Mouse (Mus musculus): ENCODE results near the gene Parvb. TPM values are rescaled to one million over a fixed set of nuclear protein-coding genes. Genes with fewer than 3 reads are reported as not detected.

Gene Parvb
- total and polyA plus RNA-seq, 3 experiments, result 0.04 to 2.3 TPM; not detected in 1

- Histone ChIP-seq H3K4me3 (replicated peaks in 1 of 3; ENCODE audit: low read depth in 2 of 3, low read length in 2 of 3, poor library complexity in 1 of 3) (no peak overlapping the region), H3K27ac (ENCODE audit: insufficient read depth, low read depth) (no peak overlapping the region), H3K27me3 (replicated peaks) (no peaks in the 10 kb centered on the region), H3K9ac (ENCODE audit: insufficient read depth, low read depth) (no peak overlapping the region), H3K79me2 (replicated peaks; ENCODE audit: control insufficient read depth, extremely low read depth, insufficient read depth, poor library complexity, severe bottlenecking) (no peaks in the 10 kb centered on the region), H3K36me3 (replicated peaks in 1 of 2; ENCODE audit: control insufficient read depth in 1 of 2, insufficient read depth in 1 of 2, low read length in 1 of 2) (no peaks in the 10 kb centered on the region), H3K9me3 (replicated peaks; ENCODE audit: low read length) (no peaks in the 10 kb centered on the region), H3K4me1 (ENCODE audit: control insufficient read depth in 1 of 2, insufficient read depth in 2 of 2) (peaks cover 16 to 51% of the 10 kb centered on the region in 2 experiments), H3K4me2 (ENCODE audit: insufficient read depth, low read depth, poor library complexity, severe bottlenecking) (no peak overlapping the region)
- TF ChIP-seq RAD21 (IDR thresholded peaks at IDR 0.05; ENCODE audit: low read depth, low read length) (no peak), POLR2AphosphoS2 (IDR thresholded peaks at IDR 0.05; ENCODE audit: low read depth, low read length) (no peak), MYC (IDR thresholded peaks at IDR 0.05; ENCODE audit: low read depth, low read length) (no peak), IRF4 (IDR thresholded peaks at IDR 0.05; ENCODE audit: low read depth, low read length) (no peak), MAFK (IDR thresholded peaks at IDR 0.05; ENCODE audit: insufficient replicate concordance, low read length) (no peak), GABPA (IDR thresholded peaks at IDR 0.05; ENCODE audit: insufficient replicate concordance, low read depth, low read length) (no peak), NRF1 (IDR thresholded peaks at IDR 0.05; ENCODE audit: low read depth, low read length) (no peak), ZNF384 (IDR thresholded peaks at IDR 0.05; ENCODE audit: low read depth, low read length) (no peak), UBTF (IDR thresholded peaks at IDR 0.05; ENCODE audit: low read depth, low read length) (no peak), NELFE (IDR thresholded peaks at IDR 0.05; ENCODE audit: low read depth, low read length) (no peak), BHLHE40 (IDR thresholded peaks at IDR 0.05; ENCODE audit: low read depth, low read length) (no peak), KAT2A (IDR thresholded peaks at IDR 0.05; ENCODE audit: insufficient replicate concordance, low read length) (no peak)
- in situ Hi-C loops (cut with MboI; ENCODE audit: low pct_ligation_motif_present, low pct_unique_long_range_greater_than_20kb, low sequenced_read_pairs) (no loop called here), dilution Hi-C loops (cut with MboI; ENCODE audit: extremely low pct_ligation_motif_present, extremely low pct_unique_long_range_greater_than_20kb, low sequenced_read_pairs) (no loop called here)
- DNase-seq (ENCODE audit: extremely low read depth), result no peak
Observed at GRCm38 (mm10) chr15:84238991-84239401, 7.2 kb downstream of the Parvb start.

DNA sequence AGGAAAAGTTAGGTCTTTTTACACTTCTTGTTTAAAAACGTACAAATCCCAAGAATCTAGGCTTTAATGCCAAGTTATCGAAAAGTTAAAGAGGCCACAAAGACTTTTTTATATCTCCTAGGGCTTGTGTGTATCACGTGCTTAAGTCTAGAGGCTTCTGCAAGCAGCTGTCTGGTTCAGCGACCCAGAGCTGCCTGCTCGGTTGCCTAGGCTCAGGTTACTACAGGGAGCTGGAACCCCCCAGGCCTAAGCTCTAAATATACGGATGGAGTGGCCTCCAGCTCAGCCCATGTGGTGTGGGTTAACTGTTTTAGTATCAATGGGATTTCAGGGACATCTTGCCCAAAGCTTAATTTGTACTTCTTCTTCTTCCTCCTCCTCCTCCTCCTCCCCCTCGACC, 9.7 kb downstream of the Parvb start:
- Histone ChIP-seq H3K9ac (ENCODE audit: insufficient read depth, low read depth) (no peak overlapping the region), H3K4me1 (ENCODE audit: control insufficient read depth in 1 of 2, insufficient read depth in 2 of 2) (peaks cover 9 to 35% of the 10 kb centered on the region in 2 experiments), H3K27ac (ENCODE audit: insufficient read depth, low read depth) (no peak overlapping the region), H3K4me3 (replicated peaks in 1 of 3; ENCODE audit: low read depth in 2 of 3, low read length in 2 of 3, poor library complexity in 1 of 3) (no peak overlapping the region), H3K4me2 (ENCODE audit: insufficient read depth, low read depth, poor library complexity, severe bottlenecking) (no peak overlapping the region), H3K79me2 (replicated peaks; ENCODE audit: control insufficient read depth, extremely low read depth, insufficient read depth, poor library complexity, severe bottlenecking) (no peaks in the 10 kb centered on the region), H3K9me3 (replicated peaks; ENCODE audit: low read length) (no peaks in the 10 kb centered on the region), H3K36me3 (replicated peaks in 1 of 2; ENCODE audit: control insufficient read depth in 1 of 2, insufficient read depth in 1 of 2, low read length in 1 of 2) (no peaks in the 10 kb centered on the region), H3K27me3 (replicated peaks) (no peaks in the 10 kb centered on the region)
- TF ChIP-seq BHLHE40 (IDR thresholded peaks at IDR 0.05; ENCODE audit: low read depth, low read length) (peak; percentile 60), CHD2 (IDR thresholded peaks at IDR 0.05; ENCODE audit: low read length) (no peak), SMC3 (IDR thresholded peaks at IDR 0.05; ENCODE audit: low read depth, low read length) (no peak), ZKSCAN1 (IDR thresholded peaks at IDR 0.05; ENCODE audit: borderline replicate concordance, low read depth, low read length) (no peak), E2F4 (IDR thresholded peaks at IDR 0.05; ENCODE audit: insufficient replicate concordance, low read depth, low read length) (no peak), MYC (IDR thresholded peaks at IDR 0.05; ENCODE audit: low read depth, low read length) (no peak), HCFC1 (IDR thresholded peaks at IDR 0.05; ENCODE audit: low read depth, low read length) (no peak)
- dilution Hi-C loops (cut with MboI; ENCODE audit: extremely low pct_ligation_motif_present, extremely low pct_unique_long_range_greater_than_20kb, low sequenced_read_pairs), result no loop called here
- peak; percentile 37 for DNase-seq (ENCODE audit: extremely low read depth)
- in situ Hi-C loops (cut with MboI; ENCODE audit: low pct_ligation_motif_present, low pct_unique_long_range_greater_than_20kb, low sequenced_read_pairs), result no loop called here

Measured in CH12.LX (cell line).